11 mouse cellular contexts compared by ENCODE assay signal in the genomic region with DNA sequence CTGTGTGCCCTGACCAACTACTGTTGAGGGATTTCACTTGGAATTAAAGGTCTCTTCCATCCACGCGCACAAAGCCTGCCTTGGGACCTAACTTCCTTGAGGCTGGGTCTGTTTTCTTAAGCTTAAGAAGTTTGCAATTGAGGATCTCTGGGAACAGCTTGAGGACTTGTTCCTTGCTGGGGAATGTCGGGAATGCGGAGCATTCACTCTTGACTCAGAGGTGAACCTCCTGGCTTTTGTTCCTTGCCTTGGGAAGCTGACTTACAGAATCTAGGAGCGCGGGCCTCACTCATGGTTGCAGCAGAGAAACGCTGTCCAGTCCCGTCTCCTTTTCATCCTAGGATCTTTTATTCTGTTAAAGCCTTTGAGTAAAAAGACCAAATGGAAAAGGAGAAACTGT.
A peak's percentile ranks its signal among the peaks of the same experiment; 100 is the strongest.
DNase-seq lines count a peak whose midpoint lies in the region; ATAC-seq and TF ChIP-seq lines count a peak whose summit lies in the region.
"Had no signal": no experiment of that assay in that cellular context is flagged by ENCODE, and none has a peak within 500 bp of the region (broad histone marks: within the 10 kb centered on the region; RNA-seq: fewer than 3 reads in every experiment).

No protein-coding gene starts in this region.

- DNase-seq in gastrocnemius, adult 2 months, result no peak
- DNase-seq in gastrocnemius, adult 18-20 months (ENCODE audit: low spot score), result no peak
- peak; percentile 47 for DNase-seq in Muller cell, postnatal 12 days (ENCODE audit: inconsistent ontology term)
- DNase-seq in lung, postnatal 10 days, result peak; percentile 33
- DNase-seq in spleen, postnatal 36 days (ENCODE audit: low spot score in 2 of 2), result no peak
- DNase-seq in urinary bladder, postnatal 10 days (ENCODE audit: low spot score), result no peak
- DNase-seq: adrenal gland, postnatal 25 days; B cell, adult 2 months; cerebellum, adult 18-20 months had no signal

- no peak overlapping the region for H3K4me2 ChIP-seq in midbrain, embryonic 13.5 days (replicated peaks)

- 22% methylated on average over 8 of the region's 8 CpGs for WGBS in midbrain, embryonic 13.5 days

- no peaks in the 10 kb centered on the region for H3K9me3 ChIP-seq in midbrain, embryonic 13.5 days

- H3K27ac ChIP-seq in gastrocnemius, adult 2 months, result peak overlapping the region; percentile 4; the same call in 1 of the 2 replicates
- peak overlapping the region; percentile 95 for H3K27ac ChIP-seq in embryonic fibroblast, embryonic 13.5 days (ENCODE audit: insufficient read depth, low read length)
- H3K27ac ChIP-seq in midbrain, embryonic 13.5 days, result no peak overlapping the region

- peaks cover 12% of the 10 kb centered on the region for H3K4me1 ChIP-seq in embryonic fibroblast, embryonic 13.5 days (ENCODE audit: control insufficient read depth, insufficient read depth, low read length)
- H3K4me1 ChIP-seq in midbrain, embryonic 13.5 days (replicated peaks), result no peaks in the 10 kb centered on the region

- H3K36me3 ChIP-seq in midbrain, embryonic 13.5 days, result no peaks in the 10 kb centered on the region

- intact Hi-C loops in gastrocnemius, adult 2 months (cut with DNase I), result no loop called here

- no peaks in the 10 kb centered on the region for H3K27me3 ChIP-seq in midbrain, embryonic 13.5 days

- no peak overlapping the region for H3K4me3 ChIP-seq in gastrocnemius, adult 2 months
- H3K4me3 ChIP-seq in embryonic fibroblast, embryonic 13.5 days (ENCODE audit: insufficient read depth, low read length), result no peak overlapping the region
- no peak overlapping the region for H3K4me3 ChIP-seq in midbrain, embryonic 13.5 days (replicated peaks)

- H3K9ac ChIP-seq in midbrain, embryonic 13.5 days (replicated peaks), result no peak overlapping the region

- TF ChIP-seq CTCF in gastrocnemius, adult 2 months (IDR thresholded peaks at IDR 0.05), result no peak
- TF ChIP-seq CTCF in embryonic fibroblast, embryonic 13.5 days (IDR thresholded peaks at IDR 0.05; ENCODE audit: borderline replicate concordance, insufficient read depth, low read length), result no peak

- TF ChIP-seq POLR2A in embryonic fibroblast, embryonic 13.5 days (IDR thresholded peaks at IDR 0.05; ENCODE audit: low read depth, low read length), result no peak

- no peak for ATAC-seq in midbrain, embryonic 13.5 days

Comparison
In these comparisons a context has a peak if more than half of its experiments do, and no peak if none do; other contexts are left out.
1. DNase-seq: peak in Muller cell, postnatal 12 days (single experiment) and lung, postnatal 10 days (single experiment); none in gastrocnemius, adult 2 months (single experiment), gastrocnemius, adult 18-20 months (single experiment), spleen, postnatal 36 days (0 of 2) and urinary bladder, postnatal 10 days (single experiment).